In genomic region chr13:55937000-55937399, GRCm38 (mm10) we compare ENCODE assay signal across 13 mouse cellular contexts.
"Had no signal": no experiment of that assay in that cellular context is flagged by ENCODE, and none has a peak within 500 bp of the region (broad histone marks: within the 10 kb centered on the region; RNA-seq: fewer than 3 reads in every experiment).

No protein-coding gene starts in this region.

- H3K36me3 ChIP-seq: intestine, embryonic 15.5 days; limb, embryonic 15.5 days; liver, embryonic 13.5 days; neural tube, embryonic 15.5 days had no signal

- DNase-seq: kidney, adult 8-10 months; kidney, postnatal 36 days; layer of hippocampus, adult 9-11 months; layer of hippocampus, postnatal 36 days; liver, embryonic 13.5 days; midbrain, embryonic 14.5 days; right cerebral cortex, adult 18-20 months; right cerebral cortex, postnatal 25 days; thymus, postnatal 25 days had no signal

- H3K27me3 ChIP-seq: intestine, embryonic 15.5 days; limb, embryonic 15.5 days; liver, embryonic 13.5 days; neural tube, embryonic 15.5 days had no signal

- H3K9ac ChIP-seq: intestine, embryonic 15.5 days; limb, embryonic 15.5 days; liver, embryonic 13.5 days; neural tube, embryonic 15.5 days had no signal

- H3K9me3 ChIP-seq: intestine, embryonic 15.5 days; limb, embryonic 15.5 days; liver, embryonic 13.5 days; neural tube, embryonic 15.5 days had no signal

- H3K27ac ChIP-seq: intestine, embryonic 15.5 days; limb, embryonic 15.5 days; liver, embryonic 13.5 days; neural tube, embryonic 15.5 days had no signal

- H3K4me3 ChIP-seq: intestine, embryonic 15.5 days; limb, embryonic 15.5 days; liver, embryonic 13.5 days; myocyte; neural tube, embryonic 15.5 days had no signal

- ATAC-seq: intestine, embryonic 15.5 days had no signal

- H3K4me1 ChIP-seq: intestine, embryonic 15.5 days; limb, embryonic 15.5 days; liver, embryonic 13.5 days; neural tube, embryonic 15.5 days had no signal

- H3K4me2 ChIP-seq: intestine, embryonic 15.5 days; limb, embryonic 15.5 days; liver, embryonic 13.5 days; neural tube, embryonic 15.5 days had no signal
